Mouse (Mus musculus) heart, embryonic 14.5 days (tissue): Measurements from ENCODE around the gene Ccdc126. TPM values are rescaled to one million over a fixed set of nuclear protein-coding genes. Genes with fewer than 3 reads are reported as not detected.

Source experiments
- ATAC-seq: fragments of 200-750 bp; cut with Nextera tagmentation; 2 replicates; pipeline ENCODE4 v1.8.0; 2017; ENCODE audit warnings: low read depth, moderate TSS enrichment; ENCODE audit not compliant: insufficient number of reproducible peaks, insufficient read depth, low FRiP score
- H3K27ac ChIP-seq, 2 experiments: fragments of 200-500 bp in 1 of 2; fragments of 300-500 bp in 1 of 2; sonication (generic) in 1 of 2; replicated peaks in 1 of 2; 2 replicates each; pipeline ENCODE4 v1.5.1; 2012 to 2014; ENCODE audit warnings: low read depth in 2 of 2, low read length in 2 of 2, control low read depth in 1 of 2, mild to moderate bottlenecking in 1 of 2, mixed read lengths in 1 of 2; ENCODE audit not compliant: control insufficient read depth in 1 of 2, insufficient read depth in 1 of 2
- H3K27me3 ChIP-seq: fragments of 300-500 bp; sonication (generic); 2 replicates; pipeline ENCODE4 v1.6.1; 2014; ENCODE audit warnings: mild to moderate bottlenecking, low read length, control low read depth; ENCODE audit not compliant: control insufficient read depth, insufficient read depth
- H3K36me3 ChIP-seq: fragments of 300-500 bp; sonication (generic); 2 replicates; pipeline ENCODE4 v1.6.1; 2014; ENCODE audit warnings: mild to moderate bottlenecking, control low read depth, low read length, mixed read lengths; ENCODE audit not compliant: control insufficient read depth, insufficient read depth
- H3K4me1 ChIP-seq, 2 experiments: fragments of 200-500 bp in 1 of 2; fragments of 300-500 bp in 1 of 2; sonication (generic) in 1 of 2; 2 replicates each; pipeline ENCODE4 v1.6.1; 2012 to 2014; ENCODE audit warnings: low read length in 2 of 2, control low read depth in 1 of 2, mixed read lengths in 1 of 2; ENCODE audit not compliant: control insufficient read depth in 2 of 2, insufficient read depth in 2 of 2
- H3K4me2 ChIP-seq: fragments of 300-500 bp; sonication (generic); 2 replicates; pipeline ENCODE4 v1.6.1; 2014; ENCODE audit warnings: mild to moderate bottlenecking, low read length
- H3K4me3 ChIP-seq, 2 experiments: fragments of 200-500 bp in 1 of 2; fragments of 300-500 bp in 1 of 2; sonication (generic) in 1 of 2; 2 replicates each; pipeline ENCODE4 v1.5.1; 2012 to 2014; ENCODE audit warnings: low read length in 2 of 2, mild to moderate bottlenecking in 2 of 2, control low read depth in 1 of 2, low read depth in 1 of 2, moderate library complexity in 1 of 2; ENCODE audit not compliant: control insufficient read depth in 1 of 2, insufficient read depth in 1 of 2
- H3K9ac ChIP-seq: fragments of 300-500 bp; sonication (generic); 2 replicates; pipeline ENCODE4 v1.6.1; 2014; ENCODE audit warnings: mild to moderate bottlenecking, low read length
- H3K9me3 ChIP-seq: fragments of 300-500 bp; sonication (generic); 2 replicates; pipeline ENCODE4 v1.6.1; 2016; ENCODE audit warnings: low read length, control low read depth; ENCODE audit not compliant: control insufficient read depth
- WGBS: fragments of 180-500 bp; shearing (Covaris S2); extraction: QIAGEN DNeasy Blood & Tissue Kit; methylation state at CpG from one replicate; pipeline ENCODE4 v1.1.7; 2014; 5-methylcytosine and 5-hydroxymethylcytosine counted together
- polyA plus RNA-seq: library from polyadenylated mRNA; unstranded; fragments of >200 nt; fragmentation: Nextera tagmentation; extraction: Ambion mirVana; gene quantifications from 2 replicates; pipeline ENCODE4 v1.2.1, GENCODE M21; 2014

Gene Ccdc126
- polyA plus RNA-seq, 1 experiment from 2014 or later = 9.6 TPM

- WGBS = 77% methylated on average over 2 of the region's 2 CpGs
- H3K9me3 ChIP-seq = no peaks in the 10 kb centered on the region
- H3K36me3 ChIP-seq = no peaks in the 10 kb centered on the region
- H3K9ac ChIP-seq = no peak overlapping the region
- ATAC-seq = no peak
- H3K4me1 ChIP-seq = peaks cover 0 to 6% of the 10 kb centered on the region in 2 experiments; a peak in 2 of 4 replicates
- H3K27ac ChIP-seq = no peak overlapping the region
- no peak overlapping the region for H3K4me2 ChIP-seq
- no peak overlapping the region for H3K4me3 ChIP-seq
- no peaks in the 10 kb centered on the region for H3K27me3 ChIP-seq
These were observed 5.5 kb downstream of the Ccdc126 start for GRCm38 (mm10) chr6:49324528-49324927.

GRCm38 (mm10) chr6:49325294-49325693 lies 6.2 kb downstream of the Ccdc126 start:
- H3K4me1 ChIP-seq = peaks cover 0 to 6% of the 10 kb centered on the region in 2 experiments; a peak in 2 of 4 replicates
- no peaks in the 10 kb centered on the region for H3K27me3 ChIP-seq
- ATAC-seq = no peak
- H3K4me3 ChIP-seq = no peak overlapping the region
- no peak overlapping the region for H3K27ac ChIP-seq
- H3K9ac ChIP-seq = no peak overlapping the region
- no peaks in the 10 kb centered on the region for H3K36me3 ChIP-seq
- 60% methylated on average over 1 of the region's 1 CpGs for WGBS
- H3K9me3 ChIP-seq = no peaks in the 10 kb centered on the region
- no peak overlapping the region for H3K4me2 ChIP-seq

- WGBS = 87% methylated on average over 3 of the region's 3 CpGs
- H3K36me3 ChIP-seq = no peaks in the 10 kb centered on the region
These were observed 7.8 kb downstream of the Ccdc126 start for GRCm38 (mm10) chr6:49326846-49327245.

DNA sequence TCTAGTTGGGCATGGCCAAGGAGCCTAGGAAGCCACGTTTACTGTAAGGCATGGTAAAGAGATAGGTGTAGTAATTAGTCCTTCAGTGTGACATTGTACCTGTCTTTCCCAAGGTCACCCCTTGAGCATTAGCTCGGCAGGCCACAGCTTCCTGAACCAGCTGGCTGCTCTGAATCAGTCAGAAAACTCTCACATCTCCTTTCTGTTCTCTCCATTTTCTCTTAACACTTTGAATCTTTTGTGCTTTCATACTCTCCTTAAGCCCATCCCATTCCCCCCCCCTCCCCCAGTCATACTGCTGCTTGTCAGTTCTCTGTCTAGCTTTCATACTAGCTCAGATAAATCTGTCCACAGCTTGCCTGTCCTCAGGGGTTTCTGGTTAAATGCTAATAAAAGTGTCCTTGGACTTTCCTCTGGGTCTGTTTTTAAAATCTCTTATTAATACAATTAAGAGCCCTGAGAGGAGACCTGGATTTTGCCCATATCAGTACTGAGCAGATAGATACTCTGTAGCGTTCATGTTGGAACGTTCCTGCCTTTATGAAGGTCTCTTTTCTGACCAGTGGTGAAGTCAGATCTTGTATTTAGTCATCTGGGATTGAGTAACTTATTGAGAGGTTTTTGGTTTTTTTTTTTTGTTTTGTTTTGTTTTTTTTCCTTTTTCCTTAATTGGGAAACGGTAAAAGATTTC lies 12.4 kb downstream of the Ccdc126 start:
- Histone ChIP-seq H3K4me3 (no peak overlapping the region), H3K4me1 (peaks cover 6 to 15% of the 10 kb centered on the region in 2 experiments; a peak in 3 of 4 replicates), H3K9ac (no peak overlapping the region), H3K36me3 (0 out of 2 replicates have a peak, but pooled peaks cover 11% of the 10 kb centered on the region), H3K27ac (0 out of 4 replicates have a peak overlapping the region, but pooled peaks of 1 of the 2 experiments have one; percentile 19), H3K4me2 (peak overlapping the region; percentile 44), H3K27me3 (no peaks in the 10 kb centered on the region), H3K9me3 (no peaks in the 10 kb centered on the region)
- ATAC-seq = no peak
- 40% methylated on average over 5 of the region's 5 CpGs for WGBS

More at GRCm38 (mm10) chr6:49326846-49327245, 7.8 kb downstream of the Ccdc126 start:
- Histone ChIP-seq H3K27ac (no peak overlapping the region), H3K4me3 (no peak overlapping the region), H3K27me3 (no peaks in the 10 kb centered on the region), H3K4me2 (no peak overlapping the region), H3K9ac (no peak overlapping the region), H3K4me1 (peaks cover 2 to 6% of the 10 kb centered on the region in 2 experiments; a peak in 3 of 4 replicates), H3K9me3 (no peaks in the 10 kb centered on the region)
- no peak for ATAC-seq

GRCm38 (mm10) chr6:49332060-49332370 lies 12.9 kb downstream of the Ccdc126 start:
- Histone ChIP-seq H3K9me3 (no peaks in the 10 kb centered on the region), H3K4me3 (no peak overlapping the region), H3K27me3 (no peaks in the 10 kb centered on the region), H3K36me3 (0 out of 2 replicates have a peak, but pooled peaks cover 11% of the 10 kb centered on the region), H3K27ac (no peak overlapping the region), H3K4me1 (peaks cover 6 to 20% of the 10 kb centered on the region in 2 experiments; a peak in 3 of 4 replicates), H3K4me2 (peak overlapping the region; percentile 44), H3K9ac (no peak overlapping the region)
- ATAC-seq = no peak
- 56% methylated on average over 13 of the region's 13 CpGs for WGBS

DNA sequence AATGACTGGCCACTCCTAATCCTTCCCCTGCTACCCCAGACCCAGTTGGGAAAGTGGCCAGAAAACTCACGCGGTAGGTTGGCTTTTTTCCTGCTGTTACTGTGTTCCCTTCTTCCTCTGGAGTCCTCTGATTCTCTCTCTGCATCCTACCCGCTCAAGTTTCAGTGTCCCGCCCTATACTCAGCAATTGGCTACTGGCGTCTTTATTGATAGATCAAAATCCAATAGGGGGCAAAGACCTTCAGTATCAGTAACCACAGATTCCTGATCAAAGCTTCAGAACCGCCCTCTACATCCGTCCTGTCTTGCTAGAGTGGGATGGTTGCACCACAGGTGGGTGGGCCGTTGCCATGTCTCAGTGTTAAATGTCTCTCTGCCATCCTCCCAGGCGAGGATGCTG lies 19.5 kb downstream of the Ccdc126 start:
- 46% methylated on average over 9 of the region's 9 CpGs for WGBS
- Histone ChIP-seq H3K27me3 (no peaks in the 10 kb centered on the region), H3K36me3 (0 out of 2 replicates have a peak, but pooled peaks cover 17% of the 10 kb centered on the region), H3K9ac (no peak overlapping the region), H3K9me3 (no peaks in the 10 kb centered on the region), H3K27ac (no peak overlapping the region), H3K4me1 (peaks cover 0 to 6% of the 10 kb centered on the region in 2 experiments; a peak in 1 of 4 replicates), H3K4me3 (no peak overlapping the region), H3K4me2 (no peak overlapping the region)
- ATAC-seq = no peak

DNA sequence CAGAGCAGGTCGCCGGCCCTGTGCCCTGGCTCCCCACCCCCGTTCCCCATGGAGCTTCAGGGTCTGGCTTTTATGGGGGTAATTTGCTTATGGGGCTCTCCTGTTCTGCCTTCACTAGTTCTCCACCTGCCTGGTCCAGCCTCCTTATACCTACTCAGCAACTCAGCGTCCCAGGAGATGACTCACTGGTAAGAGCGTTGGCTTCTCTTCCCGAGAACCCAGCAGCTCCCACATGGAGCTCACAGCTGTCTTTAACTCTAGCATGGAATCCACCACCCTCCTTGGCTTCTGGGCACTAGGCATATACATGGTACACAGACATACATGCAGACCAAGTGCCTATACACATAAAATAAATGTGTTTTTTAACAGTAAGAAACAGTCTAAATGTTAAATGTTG lies 20.1 kb downstream of the Ccdc126 start:
- ATAC-seq = no peak
- Histone ChIP-seq H3K27ac (no peak overlapping the region), H3K36me3 (0 out of 2 replicates have a peak, but pooled peaks cover 17% of the 10 kb centered on the region), H3K27me3 (no peaks in the 10 kb centered on the region), H3K4me2 (no peak overlapping the region), H3K9ac (no peak overlapping the region), H3K9me3 (no peaks in the 10 kb centered on the region), H3K4me1 (peaks cover 0 to 6% of the 10 kb centered on the region in 2 experiments; a peak in 1 of 4 replicates), H3K4me3 (no peak overlapping the region)
- 44% methylated on average over 6 of the region's 6 CpGs for WGBS
